Mouse (Mus musculus): ENCODE results near the gene P2ry6. TPM values are rescaled to one million over a fixed set of nuclear protein-coding genes. Genes with fewer than 3 reads are reported as not detected.

The P2ry6 gene
- total and polyA plus RNA-seq, 2 experiments: 0.92 to 4.3 TPM

- H3K4me1 ChIP-seq (ENCODE audit: control insufficient read depth, insufficient read depth, low read length): no peaks in the 10 kb centered on the region
- H3K27ac ChIP-seq (replicated peaks; ENCODE audit: insufficient read depth, low read depth, low read length): no peak overlapping the region
- H3K4me3 ChIP-seq (ENCODE audit: insufficient read depth, low read depth, low read length): no peak overlapping the region
- DNase-seq (ENCODE audit: extremely low read depth, low read depth, low spot score): no peak
- H3K27me3 ChIP-seq (ENCODE audit: control insufficient read depth, insufficient read depth, low read length): peaks cover 8% of the 10 kb centered on the region
- 73% methylated on average over 20 of the region's 20 CpGs for WGBS
- no peaks in the 10 kb centered on the region for H3K79me2 ChIP-seq (ENCODE audit: control insufficient read depth, insufficient read depth, low read length)
- no peak for TF ChIP-seq POLR2A (IDR thresholded peaks at IDR 0.05; ENCODE audit: extremely low read depth, insufficient read depth, low read length)
- no peak for TF ChIP-seq CTCF (IDR thresholded peaks at IDR 0.05; ENCODE audit: low read depth, low read length)
- H3K36me3 ChIP-seq (ENCODE audit: control insufficient read depth, insufficient read depth, low read length): no peaks in the 10 kb centered on the region
- no peak overlapping the region for H3K9ac ChIP-seq (ENCODE audit: low read depth, low read length)
These were observed 81.0 kb downstream of the P2ry6 start for GRCm38 (mm10) chr7:100893249-100894056.

Other genes with a start within 250 kb of the P2ry6 start
- 0.37 and 2.1 TPM in 2 replicates for gene Relt, start 111.2 kb downstream of the P2ry6 start, total RNA-seq (2014; rRNA removed)
- 1.0 TPM in 2 replicates for gene Relt, start 111.2 kb downstream of the P2ry6 start, polyA plus RNA-seq (2012; rRNA removed)
- 1.2 and 2.1 TPM in 2 replicates for gene Arhgef17, start 42.5 kb downstream of the P2ry6 start, total RNA-seq (2014; rRNA removed)
- gene Arhgef17, start 42.5 kb downstream of the P2ry6 start, polyA plus RNA-seq (2012; rRNA removed): 1.4 and 1.8 TPM in 2 replicates
- gene P2ry2, start 38.2 kb upstream of the P2ry6 start, total RNA-seq (2014; rRNA removed): 4.1 and 5.4 TPM in 2 replicates
- gene P2ry2, start 38.2 kb upstream of the P2ry6 start, polyA plus RNA-seq (2012; rRNA removed): 13.4 and 15.4 TPM in 2 replicates
- gene Fchsd2, start 118.2 kb upstream of the P2ry6 start, total RNA-seq (2014; rRNA removed): 39.1 and 43.0 TPM in 2 replicates
- 4.5 and 8.9 TPM in 2 replicates for gene Fchsd2, start 118.2 kb upstream of the P2ry6 start, polyA plus RNA-seq (2012; rRNA removed)